Mouse (Mus musculus) hematopoietic stem cell, adult 5-6 weeks (primary cell): ENCODE data around the gene 0610010F05Rik. TPM values are rescaled to one million over a fixed set of nuclear protein-coding genes. Genes with fewer than 3 reads are reported as not detected.
A peak's percentile ranks its signal among the peaks of the same experiment; 100 is the strongest.
"Not testable (repeated sequence)": the region's sequence is repeated elsewhere in the genome, so short reads cannot be mapped to it uniquely, and the experiment has no call there.

Experiments used
- ATAC-seq, 2 experiments: fragments of 125-278 bp in 1 of 2; replicated peaks in 1 of 2; 2 replicates each; pipeline ENCODE4 v1.8.0; 2016 to 2017; ENCODE audit warnings: inconsistent platforms in 2 of 2, mild to moderate bottlenecking in 2 of 2, moderate number of reproducible peaks in 2 of 2, low read depth in 1 of 2, moderate TSS enrichment in 1 of 2; ENCODE audit not compliant: low FRiP score in 2 of 2, poor library complexity in 2 of 2, severe bottlenecking in 2 of 2, insufficient read depth in 1 of 2, low TSS enrichment in 1 of 2
- total RNA-seq: library from RNA; stranded (forward); fragments of 172-1452, 232-1000 nt; gene quantifications from 2 replicates; pipeline ENCODE4 v1.2.3, GENCODE M21; 2017

0610010F05Rik gene
- total RNA-seq, 1 experiment from 2014 or later: 50.1 TPM

GRCm38 (mm10) chr11:23630664-23631063 lies 2.8 kb downstream of the 0610010F05Rik start:
- no peak for ATAC-seq

DNA sequence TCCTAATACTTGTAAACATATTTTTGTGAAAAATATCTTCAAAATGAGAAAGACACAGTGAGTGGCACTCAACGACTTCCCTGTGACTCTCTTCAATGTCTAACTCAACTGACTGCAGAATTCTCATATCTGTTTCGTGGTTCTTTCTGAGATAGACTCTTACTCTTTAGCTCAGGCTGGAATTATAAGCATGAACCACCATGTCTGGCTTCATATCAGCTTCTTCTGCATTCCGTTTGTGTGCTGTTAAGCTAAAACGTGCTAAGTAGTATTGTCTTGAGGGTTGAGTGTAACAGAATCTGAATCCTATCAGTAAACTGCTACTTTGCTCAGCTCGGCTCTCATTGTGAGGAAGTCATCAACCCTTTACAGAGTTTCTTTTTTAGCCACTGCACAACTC lies 14.4 kb downstream of the 0610010F05Rik start:
- ATAC-seq: no peak

DNA sequence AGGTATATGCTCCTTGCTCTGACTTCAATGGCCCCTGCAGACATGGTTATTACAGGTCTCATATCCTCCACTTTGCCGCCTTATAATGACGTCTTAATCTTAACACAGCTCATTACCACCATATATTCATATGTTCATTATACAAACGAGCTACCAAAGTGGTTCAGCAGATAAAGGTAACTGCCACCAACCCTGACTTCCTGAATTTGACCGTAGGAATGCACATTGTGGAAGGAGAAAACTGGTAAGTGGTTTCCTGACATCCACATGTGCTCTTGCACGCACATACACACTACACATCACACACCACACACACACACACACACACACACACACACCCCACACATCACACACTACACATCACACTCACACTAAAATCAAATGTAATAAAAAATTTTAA lies 18.9 kb downstream of the 0610010F05Rik start:
- ATAC-seq: 0 out of 4 replicates have a peak, but pooled peaks of 1 of the 2 experiments have one; percentile 4

- ATAC-seq: not testable (repeated sequence)
These were observed 26.1 kb downstream of the 0610010F05Rik start for GRCm38 (mm10) chr11:23607291-23607690.

DNA sequence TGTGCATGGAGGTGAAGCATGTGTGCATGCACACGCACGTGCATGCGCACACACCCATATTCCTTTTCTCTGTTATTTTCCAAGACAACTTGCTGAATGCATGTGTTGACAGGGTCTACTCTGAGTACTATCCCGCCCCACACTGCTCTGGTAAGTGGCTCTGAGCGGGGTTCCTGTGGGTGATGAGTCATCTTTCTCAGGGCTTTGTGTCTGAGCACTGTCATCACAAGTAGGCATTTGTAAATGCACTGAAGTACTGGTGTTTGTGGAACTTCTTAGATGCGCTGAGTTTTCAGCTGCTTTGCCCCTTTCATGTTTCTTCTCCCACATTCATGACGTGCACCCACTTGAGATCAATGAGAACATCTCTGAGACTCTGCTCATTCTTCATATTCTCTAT lies 63.3 kb downstream of the 0610010F05Rik start:
- ATAC-seq: peak in 1 of 2 experiments; percentile 49; a peak in 2 of 4 replicates

- peak; percentile 73 to 94 for ATAC-seq
These were observed 67.7 kb downstream of the 0610010F05Rik start for GRCm38 (mm10) chr11:23565761-23566160.

GRCm38 (mm10) chr11:23557039-23557630 lies 76.3 kb downstream of the 0610010F05Rik start:
- ATAC-seq: no peak

DNA sequence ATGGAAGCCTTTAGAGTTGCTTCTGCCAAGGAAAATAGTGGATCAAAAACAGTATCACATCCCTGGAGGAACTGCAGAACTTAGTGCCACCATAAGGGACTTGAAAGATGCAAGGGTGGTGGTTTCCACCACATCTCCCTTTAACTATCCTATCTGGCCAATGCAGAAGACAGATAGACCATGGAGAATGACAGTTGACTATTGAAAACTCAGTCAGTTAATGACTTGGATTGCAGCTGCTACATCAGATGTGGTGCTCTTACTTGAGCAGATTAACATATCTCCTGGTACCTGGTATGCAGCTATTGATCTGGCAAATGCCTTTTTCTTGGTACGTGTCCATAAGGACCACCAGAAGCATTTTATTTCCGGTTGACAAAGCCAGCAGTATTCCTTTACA lies 96.0 kb downstream of the 0610010F05Rik start:
- ATAC-seq: no peak

DNA sequence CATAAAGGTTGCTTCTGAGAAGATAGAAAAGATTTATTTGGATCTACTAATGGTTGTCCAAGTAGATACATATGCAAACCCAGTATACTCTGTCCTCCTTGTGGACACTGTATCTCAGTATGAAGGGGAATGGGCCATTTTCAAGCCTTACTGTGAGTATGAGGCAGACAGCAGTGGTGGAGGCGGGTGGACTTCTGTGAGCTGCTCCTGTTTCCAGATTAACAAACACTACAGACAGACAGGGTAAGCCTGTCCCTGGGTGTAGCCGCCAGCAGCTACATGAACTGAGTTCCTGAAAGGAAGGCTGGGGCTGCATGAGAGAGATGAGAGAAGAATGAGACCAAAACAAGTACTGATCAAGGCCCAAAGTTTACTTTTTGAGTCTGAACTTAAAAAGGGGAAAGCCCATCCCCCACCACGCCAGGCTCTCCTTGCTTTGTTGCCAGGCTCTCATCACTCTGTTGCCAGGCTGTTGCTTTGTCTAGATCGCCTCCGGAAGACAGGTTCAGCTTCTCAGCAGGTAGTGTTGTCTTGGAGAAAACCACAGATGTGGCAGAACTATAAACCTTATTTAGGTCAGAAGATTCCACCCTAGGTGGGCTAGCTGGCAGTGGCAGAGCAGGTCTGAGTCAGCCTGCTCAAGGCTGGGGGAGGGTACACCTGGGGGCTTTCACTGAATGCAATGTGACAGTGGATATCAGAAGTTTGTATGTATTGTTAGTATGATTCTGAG lies 112.8 kb downstream of the 0610010F05Rik start, which contains the start of gene 1700093K21Rik:
Gene 1700093K21Rik (minus strand): TSS at position 683 of the 733 bp plus-strand sequence.
- no peak for ATAC-seq

GRCm38 (mm10) chr11:23518981-23519380 lies 114.5 kb downstream of the 0610010F05Rik start:
- ATAC-seq: no peak

DNA sequence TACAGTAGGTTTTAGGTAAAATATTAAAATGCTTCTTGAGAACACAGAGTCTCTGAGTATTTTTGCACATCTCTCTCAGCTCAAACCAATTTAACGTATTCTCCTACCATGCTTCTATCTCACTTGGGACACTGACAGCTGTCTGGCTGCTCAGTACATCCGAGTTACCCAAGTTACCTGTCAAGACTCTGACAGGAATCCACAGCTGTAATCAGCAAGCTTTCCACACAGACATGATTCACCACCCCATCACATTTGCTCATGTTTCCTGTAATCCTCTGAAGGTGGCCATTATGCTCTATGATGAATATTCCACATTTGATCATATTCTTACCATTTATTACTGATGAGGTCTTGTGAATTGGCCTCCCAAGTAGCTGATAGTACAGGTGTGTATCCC lies 118.1 kb downstream of the 0610010F05Rik start:
- ATAC-seq: no peak

Other genes starting within 250 kb of the 0610010F05Rik start
- 47.5 and 54.9 TPM in 2 replicates for gene Ahsa2, start 135.6 kb downstream of the 0610010F05Rik start, total RNA-seq
- 2.5 TPM in 1 of 2 replicates, not detected in the other for gene 1700093K21Rik, start 112.5 kb downstream of the 0610010F05Rik start, total RNA-seq
- gene Pus10, start 32.0 kb upstream of the 0610010F05Rik start, total RNA-seq: 46.1 and 56.0 TPM in 2 replicates
- gene Pex13, start 32.3 kb upstream of the 0610010F05Rik start, total RNA-seq: 18.6 and 25.7 TPM in 2 replicates
- gene Rel, start 137.3 kb upstream of the 0610010F05Rik start, total RNA-seq: 18.4 and 25.6 TPM in 2 replicates